Mouse (Mus musculus) heart, embryonic 16.5 days (tissue): ENCODE results near the gene Pak3. TPM values are rescaled to one million over a fixed set of nuclear protein-coding genes. Genes with fewer than 3 reads are reported as not detected.
A peak's percentile ranks its signal among the peaks of the same experiment; 100 is the strongest.

ENCODE experiments used
- ATAC-seq: fragments of 200-750 bp; cut with Nextera tagmentation; replicated peaks from 2 replicates; pipeline ENCODE4 v1.8.0; 2017; ENCODE audit warnings: moderate number of reproducible peaks; ENCODE audit not compliant: insufficient read depth, low FRiP score; ENCODE audit errors: extremely low read depth
- H3K27ac ChIP-seq: fragments of 300-500 bp; sonication (generic); 2 replicates; pipeline ENCODE4 v1.5.1; 2014; ENCODE audit warnings: mild to moderate bottlenecking, low read length, control low read depth, moderate library complexity
- H3K27me3 ChIP-seq: fragments of 300-500 bp; sonication (generic); 2 replicates; pipeline ENCODE4 v1.6.1; 2014; ENCODE audit warnings: low read length, mixed read lengths; ENCODE audit not compliant: control insufficient read depth, insufficient read depth
- H3K36me3 ChIP-seq: fragments of 300-500 bp; sonication (generic); 2 replicates; pipeline ENCODE4 v1.6.1; 2014; ENCODE audit not compliant: control insufficient read depth, insufficient read depth
- H3K4me1 ChIP-seq: fragments of 300-500 bp; sonication (generic); 2 replicates; pipeline ENCODE4 v1.6.1; 2014; ENCODE audit warnings: low read length, mixed read lengths; ENCODE audit not compliant: control insufficient read depth, insufficient read depth
- H3K4me2 ChIP-seq: fragments of 300-500 bp; sonication (generic); 2 replicates; pipeline ENCODE4 v1.6.1; 2014; ENCODE audit warnings: low read depth, mild to moderate bottlenecking, control low read depth, low read length
- H3K4me3 ChIP-seq: fragments of 300-500 bp; sonication (generic); 2 replicates; pipeline ENCODE4 v1.5.1; 2014; ENCODE audit warnings: mild to moderate bottlenecking, control low read depth, low read length
- H3K9ac ChIP-seq: fragments of 300-500 bp; sonication (generic); 2 replicates; pipeline ENCODE4 v1.6.1; 2014; ENCODE audit warnings: low read length, control low read depth
- H3K9me3 ChIP-seq: fragments of 300-500 bp; sonication (generic); replicated peaks from 2 replicates; pipeline ENCODE4 v1.6.1; 2016; ENCODE audit warnings: low read length; ENCODE audit not compliant: control insufficient read depth
- WGBS: fragments of 180-500 bp; shearing (Covaris S2); extraction: QIAGEN DNeasy Blood & Tissue Kit; methylation state at CpG from one replicate; pipeline ENCODE4 v1.1.7; 2014; 5-methylcytosine and 5-hydroxymethylcytosine counted together
- polyA plus RNA-seq: library from polyadenylated mRNA; unstranded; fragments of >200 nt; fragmentation: Nextera tagmentation; extraction: Ambion mirVana; gene quantifications from 2 replicates; pipeline ENCODE4 v1.2.1, GENCODE M21; 2015

Pak3 gene
- polyA plus RNA-seq, 1 experiment from 2014 or later, result 7.9 TPM

GRCm38 (mm10) chrX:143542756-143543155 is 24.4 kb downstream of the Pak3 start:
- no peak for ATAC-seq
- 78% methylated on average over 2 of the region's 2 CpGs for WGBS
- Histone ChIP-seq H3K9ac (no peak overlapping the region), H3K27me3 (no peaks in the 10 kb centered on the region), H3K27ac (no peak overlapping the region), H3K4me2 (no peak overlapping the region), H3K4me1 (no peaks in the 10 kb centered on the region), H3K4me3 (no peak overlapping the region), H3K36me3 (no peaks in the 10 kb centered on the region), H3K9me3 (no peaks in the 10 kb centered on the region)

GRCm38 (mm10) chrX:143543186-143543793 is 24.9 kb downstream of the Pak3 start:
- H3K27ac ChIP-seq, result no peak overlapping the region
- no peak overlapping the region for H3K9ac ChIP-seq
- no peak for ATAC-seq
- no peaks in the 10 kb centered on the region for H3K9me3 ChIP-seq
- WGBS, result 41% methylated on average over 7 of the region's 7 CpGs
- H3K4me3 ChIP-seq, result no peak overlapping the region
- no peak overlapping the region for H3K4me2 ChIP-seq
- no peaks in the 10 kb centered on the region for H3K36me3 ChIP-seq
- H3K27me3 ChIP-seq, result no peaks in the 10 kb centered on the region
- H3K4me1 ChIP-seq, result no peaks in the 10 kb centered on the region

- Histone ChIP-seq H3K4me2 (no peak overlapping the region), H3K27ac (peak overlapping the region; percentile 11; the same call in 1 of the 2 replicates), H3K4me3 (no peak overlapping the region), H3K9me3 (no peaks in the 10 kb centered on the region), H3K36me3 (no peaks in the 10 kb centered on the region), H3K4me1 (no peaks in the 10 kb centered on the region), H3K27me3 (no peaks in the 10 kb centered on the region), H3K9ac (no peak overlapping the region)
- ATAC-seq, result peak; percentile 63
- WGBS, result 41% methylated on average over 2 of the region's 2 CpGs
Measured at GRCm38 (mm10) chrX:143573691-143574090, 55.3 kb downstream of the Pak3 start.

- no peaks in the 10 kb centered on the region for H3K36me3 ChIP-seq
- no peak overlapping the region for H3K4me3 ChIP-seq
- H3K9ac ChIP-seq, result no peak overlapping the region
- no peaks in the 10 kb centered on the region for H3K4me1 ChIP-seq
- H3K27ac ChIP-seq, result no peak overlapping the region
- H3K9me3 ChIP-seq, result no peaks in the 10 kb centered on the region
- 73% methylated on average over 2 of the region's 2 CpGs for WGBS
- ATAC-seq, result no peak
- no peak overlapping the region for H3K4me2 ChIP-seq
- no peaks in the 10 kb centered on the region for H3K27me3 ChIP-seq
Measured at GRCm38 (mm10) chrX:143579925-143580324, 61.5 kb downstream of the Pak3 start.

GRCm38 (mm10) chrX:143580458-143580959 is 62.1 kb downstream of the Pak3 start:
- no peak overlapping the region for H3K4me3 ChIP-seq
- no peaks in the 10 kb centered on the region for H3K36me3 ChIP-seq
- H3K4me2 ChIP-seq, result no peak overlapping the region
- H3K9ac ChIP-seq, result no peak overlapping the region
- H3K27me3 ChIP-seq, result no peaks in the 10 kb centered on the region
- H3K9me3 ChIP-seq, result no peaks in the 10 kb centered on the region
- ATAC-seq, result no peak
- H3K4me1 ChIP-seq, result no peaks in the 10 kb centered on the region
- H3K27ac ChIP-seq, result no peak overlapping the region
- WGBS, result 45% methylated on average over 2 of the region's 2 CpGs

GRCm38 (mm10) chrX:143606877-143607449 is 88.6 kb downstream of the Pak3 start:
- Histone ChIP-seq H3K27ac (no peak overlapping the region), H3K9ac (no peak overlapping the region), H3K4me2 (no peak overlapping the region), H3K36me3 (no peaks in the 10 kb centered on the region), H3K9me3 (no peaks in the 10 kb centered on the region), H3K4me1 (no peaks in the 10 kb centered on the region), H3K4me3 (no peak overlapping the region), H3K27me3 (no peaks in the 10 kb centered on the region)
- 70% methylated on average over 5 of the region's 5 CpGs for WGBS
- no peak for ATAC-seq

GRCm38 (mm10) chrX:143618734-143619133 is 100.3 kb downstream of the Pak3 start:
- Histone ChIP-seq H3K4me1 (no peaks in the 10 kb centered on the region), H3K27ac (no peak overlapping the region), H3K9ac (no peak overlapping the region), H3K4me3 (no peak overlapping the region), H3K36me3 (no peaks in the 10 kb centered on the region), H3K27me3 (no peaks in the 10 kb centered on the region; the same call in 1 of the 2 replicates), H3K4me2 (no peak overlapping the region), H3K9me3 (no peaks in the 10 kb centered on the region)
- whole genome bisulfite sequencing, result 58% methylated on average over 4 of the region's 4 CpGs
- no peak for ATAC-seq

- Histone ChIP-seq H3K4me3 (no peak overlapping the region), H3K4me2 (no peak overlapping the region), H3K27ac (no peak overlapping the region), H3K9ac (no peak overlapping the region), H3K27me3 (peaks cover 2% of the 10 kb centered on the region; the same call in 1 of the 2 replicates), H3K4me1 (no peaks in the 10 kb centered on the region), H3K36me3 (no peaks in the 10 kb centered on the region), H3K9me3 (no peaks in the 10 kb centered on the region)
- 75% methylated on average over 5 of the region's 5 CpGs for WGBS
- no peak for ATAC-seq
Measured at GRCm38 (mm10) chrX:143627767-143628166, 109.4 kb downstream of the Pak3 start.

- 69% methylated on average over 2 of the region's 2 CpGs for WGBS
Measured at GRCm38 (mm10) chrX:143643936-143644335, 125.5 kb downstream of the Pak3 start.

More at GRCm38 (mm10) chrX:143643936-143644335, 125.5 kb downstream of the Pak3 start:
- Histone ChIP-seq H3K27me3 (no peaks in the 10 kb centered on the region), H3K9me3 (no peaks in the 10 kb centered on the region), H3K4me1 (no peaks in the 10 kb centered on the region), H3K27ac (no peak overlapping the region), H3K4me3 (no peak overlapping the region), H3K36me3 (no peaks in the 10 kb centered on the region), H3K4me2 (no peak overlapping the region), H3K9ac (no peak overlapping the region)
- no peak for ATAC-seq
